Mouse (Mus musculus): ENCODE measurements around the gene Chsy1.

Gene Chsy1

DNA sequence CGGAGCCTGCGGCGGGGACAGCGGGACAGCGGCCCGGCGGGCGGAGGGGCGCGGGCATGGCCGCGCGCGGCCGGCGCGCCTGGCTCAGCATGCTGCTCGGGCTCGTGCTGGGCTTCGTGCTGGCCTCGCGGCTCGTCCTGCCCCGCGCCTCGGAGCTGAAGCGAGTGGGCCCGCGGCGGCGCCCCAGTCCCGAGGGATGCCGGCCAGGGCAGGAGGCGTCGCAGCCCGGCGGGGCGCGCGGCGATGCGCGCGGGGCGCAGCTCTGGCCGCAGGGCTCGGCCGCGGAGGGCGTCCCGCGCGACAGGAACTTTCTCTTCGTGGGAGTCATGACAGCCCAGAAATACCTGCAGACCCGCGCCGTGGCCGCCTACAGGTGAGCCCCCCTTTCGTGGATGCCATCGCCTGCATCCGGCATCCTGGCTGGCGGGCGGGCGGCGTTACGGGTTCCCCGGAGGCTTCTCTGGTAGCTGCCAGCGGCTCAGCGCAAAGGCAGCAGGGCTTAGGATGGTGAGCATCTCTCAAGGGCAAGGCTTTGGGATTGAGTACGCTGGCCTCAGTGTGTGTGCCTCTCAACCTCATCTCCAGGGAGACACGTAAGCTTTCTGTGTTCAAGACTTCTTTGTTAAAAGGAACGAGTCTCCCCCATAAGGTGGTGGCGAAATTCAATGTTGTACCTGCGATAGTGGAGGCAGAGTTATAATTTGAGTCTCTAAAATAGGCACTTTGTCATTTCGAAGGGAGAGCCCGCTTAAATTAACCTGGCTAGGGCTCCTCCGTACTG is 730 bp downstream of the Chsy1 start:
- peak; percentile 37 for DNase-seq

DNA sequence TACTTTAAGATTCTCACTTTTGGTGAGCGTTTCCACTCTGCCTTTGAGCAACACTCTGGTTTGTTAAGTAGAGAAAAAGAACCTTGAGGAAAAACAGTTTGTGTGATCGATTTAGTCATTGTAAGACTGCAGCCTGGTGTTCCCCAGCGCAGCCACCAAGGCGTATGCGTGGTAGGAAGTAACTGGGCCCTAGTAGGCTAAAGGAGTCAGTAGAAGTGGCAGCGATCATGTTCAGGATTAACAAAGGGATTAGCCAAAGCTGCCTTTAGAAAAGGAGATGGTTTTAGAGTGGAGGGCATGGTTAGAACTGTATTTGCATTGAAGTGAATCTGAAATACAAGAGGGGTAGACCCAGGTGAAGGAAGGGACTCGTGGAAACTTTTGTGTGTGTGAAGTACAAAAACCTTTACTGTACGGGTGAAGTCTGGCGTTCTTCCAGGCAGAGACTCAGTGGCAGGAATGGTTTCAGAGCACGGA is 1.4 kb downstream of the Chsy1 start:
- no peak for DNase-seq

DNA sequence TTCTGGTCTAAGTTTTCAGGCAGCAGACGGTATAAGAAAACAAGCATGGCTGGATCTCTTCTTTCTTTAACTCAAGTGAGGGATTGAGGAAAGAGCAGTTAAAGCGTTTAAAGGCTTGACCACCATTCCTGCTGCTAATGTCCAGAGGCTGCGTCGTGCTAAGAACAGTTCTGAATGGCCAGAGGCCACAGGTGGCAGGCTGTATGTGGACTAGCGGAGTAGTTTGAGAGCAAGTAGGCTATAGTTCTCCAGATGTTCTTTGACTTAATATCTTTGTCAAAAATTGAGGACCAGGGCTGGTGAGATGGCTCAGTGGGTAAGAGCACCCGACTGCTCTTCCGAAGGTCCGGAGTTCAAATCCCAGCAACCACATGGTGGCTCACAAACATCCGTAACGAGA is 1.9 kb downstream of the Chsy1 start:
- DNase-seq, result no peak

DNA sequence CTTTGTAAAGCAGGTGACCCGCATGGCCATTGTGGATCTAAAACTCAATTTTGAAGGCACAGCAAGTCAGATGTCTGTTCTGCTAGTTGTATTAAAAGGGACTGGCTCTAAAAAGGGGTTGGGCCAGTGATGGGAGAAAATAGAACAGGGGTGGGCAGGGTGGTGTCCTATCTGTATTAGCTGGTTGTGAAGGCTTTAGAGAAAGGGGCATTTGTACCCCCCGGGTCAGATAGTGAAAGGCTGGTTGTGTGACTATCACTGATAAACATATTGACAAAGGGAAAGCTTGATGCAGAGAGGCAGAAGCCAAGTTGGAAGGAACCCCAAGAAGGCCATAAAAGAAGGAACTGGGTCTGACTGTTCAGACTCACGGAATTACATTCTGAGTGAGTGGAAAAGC is 4.2 kb downstream of the Chsy1 start:
- no peak for DNase-seq

DNA sequence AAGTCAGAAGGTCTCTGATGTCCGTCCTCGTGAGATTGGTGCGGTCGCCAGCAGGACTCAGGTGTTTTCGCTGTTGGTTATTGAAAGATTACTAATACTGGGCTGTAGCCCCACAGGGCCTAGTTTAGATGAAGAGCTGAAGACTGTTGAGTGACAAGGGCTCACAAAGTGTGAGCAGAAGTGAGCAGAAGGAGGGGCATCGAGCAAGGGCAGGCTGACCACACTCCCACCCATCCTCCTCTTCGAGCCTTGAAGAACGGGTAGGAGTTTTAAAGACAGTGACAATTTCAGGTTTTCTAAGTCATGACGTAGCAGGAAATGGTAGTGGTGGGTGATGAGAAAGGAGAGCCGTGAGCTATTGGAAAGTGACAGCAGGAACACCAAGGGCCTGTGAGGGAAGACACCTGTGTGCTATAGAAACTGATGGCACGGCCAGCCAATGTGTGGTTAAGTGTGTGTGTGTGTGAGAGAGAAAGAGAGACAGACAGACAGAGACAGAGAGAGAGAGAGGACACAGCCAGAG is 6.6 kb downstream of the Chsy1 start:
- no peak for DNase-seq

DNA sequence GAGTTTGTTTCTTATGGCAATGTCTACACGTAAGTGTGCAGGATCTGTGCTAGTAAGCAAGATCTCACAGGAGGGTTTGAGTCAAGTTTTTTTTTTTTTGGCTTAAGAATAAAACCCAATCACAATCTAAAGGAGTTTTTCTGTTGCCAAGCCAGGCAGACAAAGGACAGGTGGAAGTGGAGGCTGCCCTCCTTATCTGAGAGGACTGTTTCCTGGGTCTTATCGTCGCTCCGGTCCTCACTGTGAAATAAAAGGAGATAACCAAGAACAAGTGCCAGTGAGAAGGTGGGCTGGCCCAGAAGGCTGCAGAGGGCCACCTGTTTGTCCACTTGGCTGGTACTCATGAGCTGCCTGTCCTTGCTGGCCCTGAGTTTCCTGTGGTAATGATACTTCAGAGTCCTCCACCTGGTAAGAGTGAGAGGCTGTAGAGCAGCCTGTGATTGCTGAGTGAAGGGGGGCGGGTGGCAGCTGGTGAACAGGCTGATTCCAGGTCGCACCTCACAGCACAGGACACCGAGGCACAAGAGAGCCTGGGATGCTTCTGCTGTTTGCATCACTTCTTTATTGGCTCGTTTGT is 7.7 kb downstream of the Chsy1 start:
- peak; percentile 51 for DNase-seq

DNA sequence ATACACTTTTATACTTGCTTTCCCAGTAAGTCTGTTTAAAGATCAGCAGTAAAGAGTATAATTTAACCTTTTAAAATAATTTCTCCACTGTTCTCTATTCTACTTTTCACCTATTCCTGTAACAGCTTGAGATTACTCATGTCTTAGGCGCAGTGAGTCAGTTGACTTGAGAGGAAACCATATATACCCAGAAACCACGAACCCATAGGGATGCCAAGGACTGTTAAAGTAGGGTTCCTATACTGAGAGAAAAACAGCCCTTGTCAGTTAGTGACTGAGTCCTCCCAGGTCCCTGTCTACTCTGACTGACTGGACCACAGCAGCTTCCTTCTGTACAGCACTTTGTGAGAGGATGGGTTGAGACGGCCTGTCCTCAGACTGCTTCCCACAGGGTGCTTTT is 8.7 kb downstream of the Chsy1 start:
- no peak for DNase-seq

DNA sequence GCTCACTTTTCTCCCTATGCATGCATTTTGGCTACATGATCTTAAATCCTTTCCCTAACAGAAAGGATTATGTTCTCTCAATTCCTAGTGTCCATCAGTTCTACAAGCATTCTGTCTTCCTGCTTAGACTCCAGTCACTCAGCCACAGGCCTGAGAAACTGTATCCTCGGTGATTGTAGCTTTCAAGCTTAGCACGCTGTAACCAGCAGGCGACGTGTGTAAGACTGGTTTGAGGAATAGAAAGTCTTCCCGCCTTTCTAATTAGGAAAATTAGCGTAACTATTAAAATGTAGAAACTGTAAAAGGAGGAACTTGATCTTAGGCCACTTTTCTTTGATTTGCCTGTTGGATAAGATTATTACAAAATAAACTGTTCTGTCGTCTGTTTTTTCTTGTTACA is 9.5 kb downstream of the Chsy1 start:
- DNase-seq, result no peak

DNA sequence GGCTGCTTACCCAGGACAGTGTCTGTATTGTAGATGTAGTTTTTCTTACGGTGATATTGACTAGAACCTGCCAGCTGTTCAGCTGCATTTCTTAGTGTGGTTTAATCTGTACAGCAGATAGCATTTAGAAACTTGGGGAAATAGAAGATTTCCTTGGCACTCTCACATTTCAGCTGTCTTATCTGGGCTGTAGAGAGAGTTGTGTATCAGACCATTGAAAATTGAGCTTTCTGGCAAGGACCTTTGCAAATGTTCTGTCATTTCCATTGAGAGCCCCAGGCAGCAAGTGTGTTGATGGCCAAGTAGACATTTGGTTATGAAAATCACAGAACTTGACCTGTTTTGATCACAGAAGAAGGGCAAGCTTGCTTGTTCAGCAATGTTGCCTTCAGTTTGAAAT is 10.8 kb downstream of the Chsy1 start:
- no peak for DNase-seq

DNA sequence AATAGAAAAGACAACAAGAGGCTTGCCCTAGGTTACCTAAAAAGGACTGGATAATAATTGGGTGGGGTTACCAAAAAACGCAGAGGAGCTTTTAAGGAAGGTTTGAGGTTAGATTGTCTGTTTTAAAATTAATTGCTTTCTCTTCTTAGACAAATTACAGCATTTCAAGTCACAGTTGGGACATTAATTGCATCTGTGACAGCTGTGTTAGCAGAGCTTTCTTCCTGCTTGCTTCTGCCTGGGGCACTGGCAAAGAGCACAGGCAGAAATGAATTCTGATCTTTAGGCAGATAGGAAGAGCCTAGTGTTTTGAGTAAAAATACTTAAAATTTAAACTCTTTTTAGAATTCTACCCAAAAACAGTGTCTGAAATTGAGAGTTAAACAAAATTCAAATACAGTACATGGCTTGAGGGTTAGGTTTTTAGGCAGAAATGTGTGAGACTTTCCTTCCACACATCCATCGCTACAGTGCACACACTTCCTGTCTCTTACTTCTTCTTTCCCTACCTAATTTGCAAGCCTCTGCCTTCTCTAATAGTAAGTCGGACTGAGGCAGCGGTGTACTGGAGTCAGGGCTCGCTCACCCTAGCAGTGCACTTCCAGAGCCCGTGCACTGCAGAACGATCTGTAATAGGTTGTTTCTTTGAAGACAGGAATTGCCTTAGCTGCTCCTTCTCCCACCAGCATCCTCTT is 11.5 kb downstream of the Chsy1 start:
- DNase-seq, result no peak

DNA sequence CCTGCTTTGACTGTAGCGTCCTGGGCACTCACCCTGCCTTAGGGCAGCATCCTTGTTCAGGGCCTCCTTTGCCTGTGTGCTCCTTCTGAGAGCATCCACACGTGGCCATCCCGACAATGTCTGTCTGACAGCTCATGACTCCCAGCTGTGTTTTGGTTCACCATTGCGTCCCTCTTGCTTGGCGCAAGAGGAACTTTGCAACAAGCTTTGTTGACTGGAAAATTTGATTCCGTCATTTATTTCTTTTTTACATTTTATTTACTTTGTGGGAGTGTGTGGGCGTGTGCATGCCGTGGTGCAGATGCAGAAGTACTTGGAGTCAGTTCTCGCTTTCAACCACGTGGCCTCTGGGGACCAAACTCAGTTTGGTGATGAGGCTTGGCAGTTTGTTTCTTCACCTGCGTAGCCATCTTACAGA is 15.2 kb downstream of the Chsy1 start:
- DNase-seq, result peak; percentile 22

DNA sequence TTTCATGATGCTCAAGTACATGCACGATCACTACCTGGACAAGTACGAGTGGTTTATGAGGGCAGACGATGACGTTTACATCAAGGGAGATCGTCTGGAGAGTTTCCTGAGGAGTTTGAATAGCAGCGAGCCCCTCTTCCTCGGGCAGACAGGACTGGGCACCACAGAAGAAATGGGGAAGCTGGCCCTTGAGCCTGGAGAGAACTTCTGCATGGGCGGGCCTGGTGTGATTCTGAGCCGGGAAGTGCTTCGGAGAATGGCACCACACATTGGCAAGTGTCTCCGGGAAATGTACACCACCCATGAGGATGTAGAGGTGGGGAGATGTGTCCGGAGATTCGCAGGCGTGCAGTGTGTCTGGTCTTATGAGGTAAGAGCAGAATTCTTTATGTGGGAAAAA is 16.1 kb downstream of the Chsy1 start:
- DNase-seq, result no peak

DNA sequence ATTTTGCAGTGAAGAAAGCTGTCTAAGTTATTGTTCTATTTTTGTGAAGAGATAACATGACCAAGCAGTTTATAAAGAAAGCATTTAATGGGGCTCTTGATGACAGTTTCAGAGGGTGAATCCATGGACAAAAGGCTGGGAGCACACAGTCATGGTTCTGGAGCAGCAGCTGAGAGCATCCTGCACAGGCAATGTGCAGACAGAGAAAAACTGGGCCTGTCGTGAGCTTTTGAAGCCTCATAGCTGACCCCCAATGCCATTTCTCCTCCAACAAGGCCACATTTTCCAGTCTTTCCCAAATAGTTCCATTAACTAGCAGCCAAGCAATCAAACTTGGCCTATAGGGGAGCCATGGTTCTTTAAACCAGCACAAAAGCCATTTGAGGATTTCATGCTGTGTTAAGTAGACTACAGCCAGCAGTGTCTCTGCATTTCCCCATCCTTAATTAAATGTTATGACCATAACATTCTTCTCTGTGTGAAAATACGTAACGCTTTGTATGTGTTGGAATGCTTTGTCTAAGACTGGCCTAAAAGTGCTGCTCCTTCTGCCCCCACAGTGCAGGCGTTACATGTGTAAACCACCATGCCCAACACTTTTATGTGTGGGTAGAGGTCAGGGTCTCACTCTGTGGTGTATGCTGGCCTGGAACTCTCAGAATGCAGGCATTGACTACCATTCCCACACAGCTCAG is 18.8 kb downstream of the Chsy1 start:
- no peak for DNase-seq

DNA sequence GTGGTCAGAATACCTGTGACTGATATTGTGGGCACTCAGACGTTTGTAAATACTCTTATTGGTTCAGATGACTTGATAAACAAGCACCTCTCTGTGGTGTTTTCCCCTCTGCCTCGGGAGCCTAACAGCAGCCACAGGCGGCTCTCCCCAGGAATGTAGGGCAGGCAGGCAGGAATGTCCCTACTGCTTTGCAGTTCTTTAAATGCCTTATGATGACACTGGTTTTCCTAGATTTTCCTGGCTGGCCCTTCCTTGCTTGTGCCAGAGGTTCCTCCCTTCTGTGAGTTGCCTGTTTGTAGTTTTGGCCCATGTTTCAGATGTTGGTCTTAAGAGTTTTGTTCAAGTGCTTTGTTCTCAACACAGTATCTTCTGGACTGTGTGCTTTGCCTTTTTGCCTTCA is 19.5 kb downstream of the Chsy1 start:
- DNase-seq, result peak; percentile 37

DNA sequence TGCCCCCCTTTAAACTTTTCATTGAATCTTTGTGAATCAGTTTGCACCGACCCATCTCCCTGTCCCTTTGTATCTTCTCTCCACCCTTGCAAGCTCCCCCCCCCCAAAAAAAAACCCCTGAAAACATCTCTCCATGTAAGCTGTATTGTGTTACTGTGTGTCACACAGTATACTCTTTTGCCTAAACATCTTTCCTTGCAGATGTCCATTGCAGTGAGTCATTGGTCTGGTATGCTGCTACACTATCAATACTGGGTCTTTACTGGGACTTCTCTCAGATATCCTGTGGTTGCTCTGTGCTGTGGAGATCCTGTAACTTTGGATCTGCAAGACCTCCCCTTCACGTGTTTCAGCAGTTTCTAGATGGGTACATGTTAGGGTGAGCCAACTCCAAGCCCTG is 21.0 kb downstream of the Chsy1 start:
- no peak for DNase-seq

DNA sequence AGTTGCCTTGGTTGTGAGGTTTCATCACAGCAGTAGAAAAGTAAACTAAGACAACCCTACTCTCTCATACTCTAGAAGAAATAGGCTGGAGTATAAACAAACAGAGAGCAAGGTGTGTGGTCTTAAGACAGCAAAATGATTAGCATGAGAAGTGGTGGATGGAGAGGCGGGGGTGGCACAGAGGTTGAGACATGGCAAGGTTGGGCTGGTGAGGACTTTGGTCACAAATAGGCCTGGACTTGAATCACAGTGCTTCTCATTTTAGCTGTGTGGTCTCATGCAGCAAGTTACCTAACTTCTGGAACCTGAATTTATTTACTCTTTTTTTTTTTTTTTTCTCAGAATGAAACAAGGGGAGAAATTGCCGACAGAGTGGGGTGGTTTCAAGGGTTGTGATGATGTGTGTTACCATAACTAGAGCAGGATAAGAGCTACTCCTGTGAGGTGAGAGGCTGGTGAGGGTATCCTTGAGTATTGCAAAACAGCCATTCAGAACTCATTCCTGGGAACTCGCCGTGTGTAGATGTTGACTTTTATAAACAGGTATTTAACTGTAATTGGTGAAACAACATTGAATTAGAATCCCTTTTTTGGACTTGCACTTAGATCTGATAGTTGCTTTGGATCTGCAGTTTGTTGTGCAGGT is 22.6 kb downstream of the Chsy1 start:
- DNase-seq, result peak; percentile 66

DNA sequence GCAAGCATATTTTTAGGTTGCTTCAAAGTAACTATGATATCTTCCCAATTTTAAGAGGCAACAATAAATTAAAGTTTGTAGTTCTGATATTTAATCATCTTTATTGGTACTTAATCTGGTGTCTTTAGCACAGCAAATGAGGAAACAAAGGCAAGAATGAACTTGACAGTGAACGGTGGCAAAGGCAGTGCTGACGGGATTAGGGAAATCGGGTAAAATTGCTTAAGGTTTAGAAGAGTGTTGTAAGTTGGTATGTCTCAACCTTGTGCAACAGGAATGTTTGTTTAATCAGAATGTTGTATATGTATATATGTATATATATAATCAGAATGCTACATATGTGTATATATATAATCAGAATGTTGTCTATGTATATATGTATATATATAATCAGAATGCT is 24.8 kb downstream of the Chsy1 start:
- DNase-seq, result no peak

DNA sequence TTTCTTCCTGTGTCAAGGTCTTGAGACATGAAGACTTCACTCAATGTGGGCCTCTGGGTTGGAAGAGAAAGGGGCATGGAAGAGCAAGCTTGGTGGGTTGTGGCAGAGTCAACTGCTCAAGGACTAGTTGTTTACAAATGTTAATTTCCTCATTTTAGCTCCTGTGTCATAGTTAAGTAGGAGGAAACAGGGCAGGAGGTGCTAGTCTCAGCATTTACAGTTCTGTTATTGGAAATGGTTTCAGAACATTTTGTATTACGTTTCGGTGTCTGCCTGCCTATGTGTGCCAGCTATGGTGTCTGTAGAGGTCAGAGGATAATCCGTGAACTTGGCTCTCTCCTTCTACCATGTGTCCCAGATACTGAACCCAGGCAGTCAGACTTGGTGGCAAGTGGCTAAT is 26.3 kb downstream of the Chsy1 start:
- DNase-seq, result no peak

DNA sequence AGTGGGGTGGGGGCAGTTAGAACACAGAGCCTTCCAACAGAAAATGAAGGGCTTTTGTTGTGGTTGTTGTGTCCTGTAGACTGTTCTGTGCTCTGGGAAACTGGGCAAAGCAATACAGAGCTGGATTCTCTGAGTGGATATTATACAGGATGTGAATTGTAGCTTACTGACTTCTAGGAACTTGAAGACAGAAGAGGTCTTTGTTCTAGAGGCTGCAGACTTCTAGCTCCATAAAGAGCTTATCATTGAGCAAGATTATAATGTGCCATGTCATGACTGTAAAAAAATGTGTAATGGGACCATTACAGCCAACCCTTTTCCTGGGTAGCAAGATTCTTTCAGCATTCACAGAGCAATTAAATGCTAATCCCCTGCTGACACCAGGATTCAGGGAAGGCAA is 26.9 kb downstream of the Chsy1 start:
- DNase-seq, result no peak

DNA sequence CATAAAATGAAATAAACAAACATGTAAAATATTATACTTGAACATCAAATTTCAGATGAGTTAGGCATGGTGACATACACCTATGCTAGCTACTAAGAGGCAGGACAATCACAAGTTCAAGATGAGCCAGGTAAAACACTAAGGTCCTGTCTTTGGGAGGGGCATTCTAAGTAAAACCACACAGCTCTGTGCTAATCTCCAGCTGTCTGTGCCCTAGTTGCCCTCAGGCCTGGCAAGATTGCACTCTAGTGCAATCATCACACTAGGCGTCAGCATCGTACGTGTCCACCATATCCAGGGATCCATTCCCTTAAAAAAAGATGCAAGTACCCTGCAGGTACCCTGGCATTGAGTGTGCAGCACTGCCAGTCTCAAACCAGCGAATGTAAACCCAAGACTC is 28.0 kb downstream of the Chsy1 start:
- no peak for DNase-seq

DNA sequence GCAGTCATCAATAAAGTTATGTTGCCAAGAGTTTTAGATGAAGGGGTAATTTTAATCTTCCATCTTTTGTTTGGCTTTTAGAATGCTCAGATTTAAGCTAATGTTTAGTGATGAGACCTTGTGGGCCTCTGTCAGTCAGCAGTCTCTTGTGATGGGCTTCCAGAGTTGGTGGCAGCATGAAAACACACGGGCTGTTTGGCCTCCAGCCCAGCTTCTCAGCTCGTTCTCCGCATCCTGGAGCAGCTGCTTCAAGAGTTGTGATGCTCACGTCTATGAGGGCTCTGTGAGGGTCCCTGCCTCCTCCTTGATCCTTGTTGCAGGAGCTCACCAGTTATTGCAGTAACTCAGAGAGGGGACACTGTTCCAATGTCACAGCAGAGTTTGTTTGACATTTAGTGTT is 29.0 kb downstream of the Chsy1 start:
- peak; percentile 70 for DNase-seq

DNA sequence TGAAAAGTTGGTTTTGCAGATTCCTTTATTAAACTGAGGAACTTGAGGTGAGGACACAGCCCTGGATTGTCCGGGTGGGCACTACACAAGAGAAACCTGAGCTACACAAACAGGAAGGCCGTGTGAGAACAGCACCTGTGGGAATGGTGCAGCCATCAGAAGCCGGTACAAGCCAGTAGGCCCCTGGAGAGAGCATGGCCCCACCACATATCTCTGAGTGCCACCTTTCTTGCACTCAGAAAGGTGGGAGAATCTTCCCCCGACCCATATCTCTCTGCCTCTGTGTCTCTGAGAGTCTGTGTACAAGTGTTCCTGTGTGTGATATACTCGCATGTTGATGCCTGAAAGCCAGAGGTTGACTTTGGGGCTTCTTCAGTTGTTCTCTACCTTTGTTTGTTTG is 29.6 kb downstream of the Chsy1 start:
- DNase-seq, result no peak

DNA sequence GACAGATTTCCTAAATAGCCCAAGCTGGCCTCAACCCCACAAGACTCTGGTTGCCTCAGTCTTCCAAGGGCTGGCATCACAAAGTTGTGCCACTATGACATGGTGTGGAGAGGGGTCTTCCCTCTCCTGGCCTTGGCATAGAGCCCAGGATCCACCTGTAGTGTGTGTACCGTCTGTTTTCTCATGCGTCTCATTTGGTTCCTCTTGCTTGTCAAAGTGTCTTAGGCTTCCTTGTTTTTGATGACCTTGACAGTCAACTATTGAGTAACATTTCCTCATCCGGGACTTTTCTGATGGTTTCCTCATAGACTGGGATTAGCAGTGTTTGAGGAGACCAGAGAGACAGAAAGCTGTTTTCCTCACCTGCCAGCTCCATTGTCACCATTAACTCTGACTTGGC is 30.8 kb downstream of the Chsy1 start:
- DNase-seq, result no peak
